Mouse (Mus musculus) midbrain, embryonic 11.5 days (tissue): ENCODE results near the gene Gm136. TPM values are rescaled to one million over a fixed set of nuclear protein-coding genes. Genes with fewer than 3 reads are reported as not detected.

Experiments used
- polyA plus RNA-seq: library from polyadenylated mRNA; unstranded; fragments of >200 nt; fragmentation: Nextera tagmentation; extraction: Ambion mirVana; gene quantifications from 2 replicates; pipeline ENCODE4 v1.2.1, GENCODE M21; 2014

Gm136 gene
- polyA plus RNA-seq, 1 experiment from 2014 or later: not detected

Other genes starting within 250 kb of the Gm136 start
- 98.7 and 100.0 TPM in 2 replicates for gene Akirin2, start 205.3 kb downstream of the Gm136 start, polyA plus RNA-seq
- gene Orc3, start 141.3 kb downstream of the Gm136 start, polyA plus RNA-seq: 127 and 135 TPM in 2 replicates
- gene Rars2, start 141.3 kb downstream of the Gm136 start, polyA plus RNA-seq: 77.3 and 84.5 TPM in 2 replicates
- 49.7 and 51.9 TPM in 2 replicates for gene Slc35a1, start 68.8 kb downstream of the Gm136 start, polyA plus RNA-seq
- gene Cfap206, start 26.1 kb downstream of the Gm136 start, polyA plus RNA-seq: 0.48 and 0.99 TPM in 2 replicates
- 46.0 and 51.8 TPM in 2 replicates for gene Smim8, start 22.2 kb upstream of the Gm136 start, polyA plus RNA-seq
- gene Zfp292, start 126.7 kb upstream of the Gm136 start, polyA plus RNA-seq: 40.1 and 47.2 TPM in 2 replicates
- not detected in 2 replicates for gene Cga, start 137.5 kb upstream of the Gm136 start, polyA plus RNA-seq